Mouse (Mus musculus) lung, adult 2 months (tissue): ENCODE measurements around the gene Cwc22. TPM values are rescaled to one million over a fixed set of nuclear protein-coding genes. Genes with fewer than 3 reads are reported as not detected.

Experiments used
- DNase-seq: peaks from one replicate; pipeline ENCODE4 v3.0.0; 2022
- H3K4me1 ChIP-seq: fragments of 200-500 bp; 2 replicates; pipeline ENCODE4 v1.6.1; 2011; ENCODE audit warnings: low read length; ENCODE audit not compliant: control insufficient read depth, insufficient read depth
- H3K4me3 ChIP-seq: fragments of 200-500 bp; replicated peaks from 2 replicates; pipeline ENCODE3; 2011; ENCODE audit warnings: low read depth, mild to moderate bottlenecking, control low read depth, low read length; ENCODE audit errors: extremely low read depth
- CTCF ChIP-seq: fragments of 200-500 bp; IDR thresholded peaks from 2 replicates; pipeline ENCODE4 v1.5.1; 2011; ENCODE audit warnings: mild to moderate bottlenecking, low read length, control low read depth; ENCODE audit not compliant: insufficient read depth
- POLR2A ChIP-seq: fragments of 200-500 bp; IDR thresholded peaks from 2 replicates; pipeline ENCODE4 v1.6.1; 2011; ENCODE audit warnings: low read depth, mild to moderate bottlenecking, control low read depth, low read length, borderline replicate concordance; ENCODE audit errors: extremely low read depth
- WGBS: fragments of 180-500 bp; shearing (Covaris S2); methylation state at CpG from one replicate; pipeline ENCODE4 v1.1.7; 2018; 5-methylcytosine and 5-hydroxymethylcytosine counted together
- polyA plus RNA-seq: library from polyadenylated mRNA; depleted of rRNA; stranded (reverse); fragments of >200 nt; gene quantifications from 2 replicates; pipeline ENCODE4 v1.2.3, GENCODE M21; 2012

Gene Cwc22
- polyA plus RNA-seq, 1 experiment: 4.9 TPM

DNA sequence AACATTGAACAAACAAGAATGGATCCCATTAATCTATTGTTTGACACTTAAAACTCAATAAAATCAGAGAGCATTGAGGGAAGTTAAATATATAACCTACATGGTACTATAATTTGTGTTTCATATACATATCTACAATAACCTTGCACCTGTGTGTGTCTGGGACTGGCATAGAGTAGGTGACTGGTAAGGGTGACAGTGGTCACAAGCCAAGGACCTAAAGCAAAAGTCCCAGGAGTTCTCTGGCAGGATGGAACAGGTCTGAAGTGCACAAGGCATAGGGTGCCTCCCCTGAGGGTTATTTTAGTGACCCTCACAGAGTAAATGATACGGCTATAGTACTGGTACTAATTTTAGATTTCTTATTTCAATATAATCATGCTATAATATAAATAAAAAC lies 14.2 kb downstream of the Cwc22 start:
- Histone ChIP-seq H3K4me1 (no peaks in the 10 kb centered on the region), H3K4me3 (no peak overlapping the region)
- DNase-seq: no peak
- WGBS: 88% methylated on average over 1 of the region's 1 CpGs
- no peak for TF ChIP-seq POLR2A
- no peak for TF ChIP-seq CTCF

GRCm38 (mm10) chr2:77928352-77928751 lies 17.8 kb downstream of the Cwc22 start:
- no peaks in the 10 kb centered on the region for H3K4me1 ChIP-seq
- H3K4me3 ChIP-seq: no peak overlapping the region
- DNase-seq: no peak
- WGBS: 92% methylated on average over 10 of the region's 10 CpGs
- TF ChIP-seq CTCF (no peak), POLR2A (no peak)

DNA sequence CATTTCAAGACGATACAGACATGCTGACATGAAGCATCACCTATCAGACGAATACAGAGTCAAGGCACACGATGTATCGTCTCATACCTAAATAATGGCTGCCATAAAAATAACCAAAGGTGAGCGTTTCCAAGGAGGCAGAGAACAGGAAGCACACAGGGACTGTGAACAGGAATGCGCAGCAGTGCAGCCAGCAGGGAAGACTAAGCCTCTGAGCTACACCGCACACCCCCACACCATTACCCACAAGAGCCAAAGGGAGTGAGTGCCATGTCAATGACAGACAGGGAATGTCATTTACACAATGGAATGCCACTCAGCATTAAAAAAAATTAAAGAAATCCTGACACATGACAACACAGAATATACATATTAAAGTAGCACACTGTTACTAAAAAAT lies 19.7 kb downstream of the Cwc22 start:
- H3K4me3 ChIP-seq: no peak overlapping the region
- DNase-seq: no peak
- 89% methylated on average over 7 of the region's 7 CpGs for WGBS
- H3K4me1 ChIP-seq: no peaks in the 10 kb centered on the region
- TF ChIP-seq POLR2A (no peak), CTCF (no peak)

DNA sequence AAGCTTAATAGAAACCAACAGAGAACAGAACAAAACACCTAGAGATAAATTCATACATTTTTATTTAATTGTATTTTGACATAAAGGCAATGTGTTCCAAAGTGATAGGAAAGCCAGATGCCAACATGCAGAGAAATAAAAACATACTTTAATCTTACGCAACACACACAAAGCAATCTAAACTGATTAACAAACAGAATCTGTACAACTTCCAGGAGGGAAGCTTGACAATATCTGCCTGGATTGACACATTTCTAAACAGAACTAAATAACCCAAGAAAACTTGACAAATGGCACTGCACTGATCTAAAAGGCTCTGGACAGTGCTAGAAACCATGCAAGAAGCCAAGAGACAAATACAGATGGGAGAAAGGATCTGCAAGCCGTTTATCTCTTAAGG lies 20.2 kb downstream of the Cwc22 start:
- no peaks in the 10 kb centered on the region for H3K4me1 ChIP-seq
- WGBS: 81% methylated on average over 2 of the region's 2 CpGs
- DNase-seq: no peak
- no peak overlapping the region for H3K4me3 ChIP-seq
- TF ChIP-seq CTCF: no peak
- no peak for TF ChIP-seq POLR2A

DNA sequence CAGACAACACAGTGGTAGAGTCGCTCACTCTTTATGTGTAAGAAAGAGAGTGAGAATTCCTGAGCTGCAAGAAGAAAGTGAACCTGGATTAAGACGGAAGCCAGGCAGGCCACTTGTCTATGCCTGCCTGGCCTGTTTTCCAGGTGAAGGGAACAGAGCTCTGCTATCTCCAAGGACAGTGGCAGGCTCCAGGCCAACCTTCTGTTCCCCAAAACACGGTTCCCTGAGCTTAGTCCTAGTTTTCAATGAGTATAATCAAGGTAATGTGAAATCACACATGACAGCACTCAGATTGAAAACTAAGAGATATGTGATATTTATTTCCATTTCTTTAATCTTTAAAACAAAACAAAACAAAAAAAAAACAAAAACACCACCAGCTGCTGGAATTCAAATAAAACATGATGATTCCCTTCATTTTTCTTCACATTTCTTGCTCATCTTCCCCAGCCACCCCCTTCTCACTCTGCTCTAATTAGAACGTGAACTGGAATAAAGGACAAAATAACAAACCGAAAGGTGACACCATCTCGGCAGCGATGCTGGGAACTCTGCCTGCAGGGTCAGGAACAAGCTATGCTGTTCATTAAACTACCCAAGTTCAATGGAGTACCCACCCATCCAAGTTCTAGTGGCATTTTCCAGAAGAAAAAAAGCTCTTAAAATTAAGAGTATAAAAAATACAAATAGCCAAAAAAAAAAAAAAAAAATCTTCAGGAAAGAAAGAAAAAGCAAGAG lies 20.8 kb downstream of the Cwc22 start:
- H3K4me3 ChIP-seq: no peak overlapping the region
- no peaks in the 10 kb centered on the region for H3K4me1 ChIP-seq
- DNase-seq: no peak
- TF ChIP-seq POLR2A: no peak
- no peak for TF ChIP-seq CTCF
- 78% methylated on average over 7 of the region's 7 CpGs for WGBS

DNA sequence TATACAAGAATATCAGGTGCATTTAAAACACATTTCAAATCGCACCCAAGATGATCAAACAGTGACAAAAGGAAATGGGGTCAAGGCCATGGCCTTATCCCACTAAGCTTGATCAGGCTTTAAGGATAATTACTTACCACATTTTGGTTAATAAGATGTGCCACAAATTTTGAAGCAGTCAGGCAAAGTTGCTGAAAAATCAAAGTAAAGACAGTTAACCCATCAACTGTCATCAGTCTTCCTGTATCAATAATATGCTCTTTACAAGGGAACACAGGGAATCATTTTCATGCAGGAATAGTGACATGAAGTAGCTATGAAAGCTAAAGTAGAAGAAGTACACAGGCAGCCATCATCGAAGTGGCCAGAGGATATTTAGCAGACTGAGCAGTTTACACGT lies 22.2 kb downstream of the Cwc22 start:
- H3K4me3 ChIP-seq: no peak overlapping the region
- no peaks in the 10 kb centered on the region for H3K4me1 ChIP-seq
- DNase-seq: no peak
- 97% methylated on average over 3 of the region's 3 CpGs for WGBS
- TF ChIP-seq CTCF (no peak), POLR2A (no peak)

- no peak for DNase-seq
- H3K4me3 ChIP-seq: no peak overlapping the region
- no peaks in the 10 kb centered on the region for H3K4me1 ChIP-seq
- TF ChIP-seq POLR2A (no peak), CTCF (no peak)
- WGBS: 91% methylated on average over 8 of the region's 8 CpGs
These were observed 23.0 kb downstream of the Cwc22 start for GRCm38 (mm10) chr2:77923182-77923581.

GRCm38 (mm10) chr2:77921307-77921706 lies 24.9 kb downstream of the Cwc22 start:
- Histone ChIP-seq H3K4me1 (no peaks in the 10 kb centered on the region), H3K4me3 (no peak overlapping the region)
- DNase-seq: no peak
- TF ChIP-seq CTCF (no peak), POLR2A (no peak)
- 97% methylated on average over 4 of the region's 4 CpGs for WGBS

- Histone ChIP-seq H3K4me3 (no peak overlapping the region), H3K4me1 (no peaks in the 10 kb centered on the region)
- TF ChIP-seq CTCF (no peak), POLR2A (no peak)
- DNase-seq: no peak
- WGBS: 91% methylated on average over 2 of the region's 2 CpGs
These were observed 25.6 kb downstream of the Cwc22 start for GRCm38 (mm10) chr2:77920621-77921020.

DNA sequence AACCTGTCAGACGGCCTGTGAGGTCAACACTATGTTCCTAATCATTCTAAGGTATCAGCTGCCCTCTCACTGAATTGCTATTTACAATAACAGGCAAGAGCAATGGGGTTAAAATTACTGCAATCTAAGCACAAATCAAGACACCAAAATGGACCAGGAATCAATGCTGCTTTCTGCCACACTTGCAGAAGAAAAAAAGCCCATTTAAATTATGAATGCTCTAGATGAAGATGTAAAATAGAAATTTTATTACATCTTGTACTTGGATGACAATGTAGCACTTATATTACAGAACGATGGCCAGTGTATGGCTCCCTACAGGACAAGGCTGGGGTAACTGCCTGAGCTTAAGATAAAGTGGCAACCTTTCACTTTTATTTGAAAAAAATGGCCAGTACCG lies 27.7 kb downstream of the Cwc22 start:
- TF ChIP-seq CTCF (no peak), POLR2A (no peak)
- no peak overlapping the region for H3K4me3 ChIP-seq
- H3K4me1 ChIP-seq: no peaks in the 10 kb centered on the region
- no peak for DNase-seq
- WGBS: 83% methylated on average over 3 of the region's 3 CpGs

DNA sequence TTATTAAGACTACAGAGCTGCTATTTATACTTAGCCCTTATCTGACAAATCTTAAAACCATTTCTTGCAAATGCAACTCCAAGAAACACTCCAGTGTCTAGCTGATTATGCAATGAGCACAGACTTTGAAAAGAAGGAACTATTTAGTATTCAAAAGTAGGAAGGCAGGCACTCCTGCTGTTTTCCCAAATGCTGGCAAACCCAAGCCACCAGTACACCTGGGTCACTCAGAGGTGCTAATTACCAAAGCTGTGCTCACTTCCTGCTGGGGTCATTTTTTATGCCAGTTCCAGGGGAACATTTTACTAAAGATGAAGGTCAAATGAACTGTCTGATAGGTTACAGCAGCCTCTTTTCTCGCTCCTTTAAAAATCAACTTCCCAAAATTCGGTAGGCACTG lies 28.2 kb downstream of the Cwc22 start:
- DNase-seq: no peak
- 74% methylated on average over 2 of the region's 2 CpGs for WGBS

More for the DNA sequence above, 28.2 kb downstream of the Cwc22 start:
- Histone ChIP-seq H3K4me3 (no peak overlapping the region), H3K4me1 (no peaks in the 10 kb centered on the region)
- TF ChIP-seq POLR2A (no peak), CTCF (no peak)
